Mouse (Mus musculus): ENCODE data around the gene Rps24. TPM values are rescaled to one million over a fixed set of nuclear protein-coding genes. Genes with fewer than 3 reads are reported as not detected.

Gene Rps24
- polyA plus RNA-seq, 1 experiment from 2014 or later: 613 TPM

DNA sequence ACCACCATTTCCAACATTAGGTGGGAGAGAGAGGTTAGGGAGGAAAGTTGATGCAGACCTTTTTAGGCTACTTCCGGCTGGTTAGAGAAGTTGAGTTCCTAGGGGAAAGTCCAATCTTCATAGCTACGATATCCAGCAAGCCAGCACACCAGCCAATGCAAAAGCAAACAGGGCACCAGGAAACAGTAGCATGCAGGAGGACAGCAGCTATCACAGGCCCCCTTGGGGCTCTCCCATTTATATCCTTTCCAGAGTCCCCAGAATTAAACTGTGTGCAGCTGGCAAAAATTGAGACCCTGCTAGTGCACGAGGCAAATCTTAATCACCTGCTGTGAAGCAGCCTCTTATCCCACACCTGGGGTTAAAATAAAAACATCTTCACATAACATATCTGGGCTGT lies 38.2 kb downstream of the Rps24 start:
- ATAC-seq (no peak), DNase-seq (no peak)
- no peak overlapping the region for H3K27ac ChIP-seq (ENCODE audit: low read depth)
- H3K36me3 ChIP-seq (replicated peaks; ENCODE audit: insufficient read depth, low read length): no peaks in the 10 kb centered on the region
- H3K4me3 ChIP-seq (ENCODE audit: low read depth, low read length): no peak overlapping the region
- H3K9ac ChIP-seq (replicated peaks): no peak overlapping the region
- no peaks in the 10 kb centered on the region for H3K4me1 ChIP-seq (ENCODE audit: insufficient read depth)
- WGBS (ENCODE audit: insufficient replicate concordance): 51% methylated on average over 3 of the region's 3 CpGs
- no peak overlapping the region for H3K4me2 ChIP-seq (ENCODE audit: low read depth, low read length)
- TF ChIP-seq CTCF (IDR thresholded peaks at IDR 0.05; ENCODE audit: low read depth): no peak
- TF ChIP-seq EP300 (IDR thresholded peaks at IDR 0.05; ENCODE audit: low read depth): no peak
- no peaks in the 10 kb centered on the region for H3K27me3 ChIP-seq (ENCODE audit: insufficient read depth, low read length)
- H3K9me3 ChIP-seq (ENCODE audit: low read length): no peaks in the 10 kb centered on the region

DNA sequence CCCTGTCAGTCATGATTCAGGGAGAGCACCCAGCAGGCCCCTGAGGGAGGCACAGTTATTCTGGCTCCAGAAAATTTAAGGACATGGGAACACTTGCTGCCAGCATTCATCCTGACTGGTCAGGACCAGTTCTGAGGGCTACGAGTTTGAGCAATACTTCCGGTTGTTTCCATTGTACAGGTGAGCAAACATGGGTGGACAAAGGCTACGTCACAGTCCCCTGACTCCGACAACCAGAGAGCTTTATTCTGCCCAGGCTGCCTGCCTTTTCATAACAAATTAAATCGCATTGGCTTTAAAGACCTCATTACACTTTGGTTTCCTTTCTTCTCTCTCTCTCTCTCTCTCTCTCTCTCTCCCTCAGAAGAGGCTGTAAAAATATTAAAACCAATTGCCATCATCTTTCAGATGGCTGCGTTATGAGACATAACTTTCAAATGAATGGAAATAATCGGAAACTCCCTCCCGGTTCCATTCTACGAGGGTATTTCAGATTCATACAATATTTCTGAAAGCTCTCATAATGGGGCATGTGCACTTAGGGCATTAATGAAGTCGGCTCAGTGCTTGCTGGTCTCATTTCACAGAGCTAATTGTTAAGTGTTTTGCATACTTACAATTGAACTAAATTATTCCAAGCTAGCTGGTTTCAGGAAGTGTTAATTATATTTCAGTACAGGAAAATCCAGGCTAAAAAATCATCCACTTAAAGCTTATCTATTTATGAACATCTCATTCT lies 38.9 kb downstream of the Rps24 start:
- Histone ChIP-seq H3K4me1 (ENCODE audit: insufficient read depth) (no peaks in the 10 kb centered on the region), H3K36me3 (replicated peaks; ENCODE audit: insufficient read depth, low read length) (no peaks in the 10 kb centered on the region), H3K27me3 (ENCODE audit: insufficient read depth, low read length) (no peaks in the 10 kb centered on the region), H3K27ac (ENCODE audit: low read depth) (no peak overlapping the region), H3K9me3 (ENCODE audit: low read length) (no peaks in the 10 kb centered on the region), H3K9ac (replicated peaks) (no peak overlapping the region), H3K4me3 (ENCODE audit: low read depth, low read length) (no peak overlapping the region), H3K4me2 (ENCODE audit: low read depth, low read length) (no peak overlapping the region)
- DNase-seq: no peak
- WGBS (ENCODE audit: insufficient replicate concordance): 66% methylated on average over 10 of the region's 10 CpGs
- TF ChIP-seq EP300 (IDR thresholded peaks at IDR 0.05; ENCODE audit: low read depth) (no peak), CTCF (IDR thresholded peaks at IDR 0.05; ENCODE audit: low read depth) (no peak)
- 0 out of 2 replicates have a peak, but pooled peaks have one; percentile 40 for ATAC-seq

DNA sequence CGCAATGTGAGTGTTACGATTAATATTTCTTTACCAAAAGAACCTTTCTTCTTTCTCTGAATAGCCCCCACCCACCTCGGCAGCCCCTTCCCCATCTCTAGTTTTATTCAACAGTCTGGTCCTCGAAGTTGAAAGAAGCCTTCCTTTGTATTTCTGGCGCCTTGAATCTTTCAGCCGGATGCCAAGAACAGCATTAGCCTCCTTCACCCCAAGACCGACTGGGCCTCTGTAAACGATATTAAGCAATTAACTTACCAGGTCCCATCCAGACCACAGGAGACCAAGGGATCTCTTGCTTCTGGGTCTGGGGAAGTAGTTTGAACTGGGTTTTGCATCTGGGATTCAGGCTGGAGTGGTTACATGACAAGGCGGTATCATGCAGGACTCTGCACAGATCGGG lies 39.5 kb downstream of the Rps24 start:
- H3K4me1 ChIP-seq (ENCODE audit: insufficient read depth): no peaks in the 10 kb centered on the region

DNA sequence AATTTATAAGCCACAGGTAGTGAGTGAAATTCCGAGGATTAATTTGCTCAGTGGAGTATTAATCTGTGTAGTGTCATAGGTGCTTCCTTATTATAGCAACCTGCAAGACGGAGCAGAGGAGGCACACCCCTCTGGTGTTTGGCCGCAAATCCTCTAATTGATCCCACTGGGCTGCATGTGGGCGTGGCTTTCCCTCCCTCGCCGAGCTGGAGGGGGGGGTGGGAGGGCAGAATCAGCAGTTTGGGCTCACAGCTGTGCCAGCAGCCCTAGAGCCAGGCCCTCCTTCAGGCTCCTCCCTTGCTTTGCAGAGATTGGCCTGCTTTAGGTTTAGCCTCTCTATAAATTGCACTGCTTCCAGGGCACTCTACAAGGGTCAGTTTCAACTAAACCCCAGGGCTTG lies 43.3 kb downstream of the Rps24 start:
- H3K4me1 ChIP-seq (ENCODE audit: insufficient read depth): no peaks in the 10 kb centered on the region
- H3K4me2 ChIP-seq (ENCODE audit: low read depth, low read length): no peak overlapping the region; the same call in 1 of the 2 replicates
- no peaks in the 10 kb centered on the region for H3K36me3 ChIP-seq (replicated peaks; ENCODE audit: insufficient read depth, low read length)
- TF ChIP-seq EP300 (IDR thresholded peaks at IDR 0.05; ENCODE audit: low read depth) (no peak), CTCF (IDR thresholded peaks at IDR 0.05; ENCODE audit: low read depth) (no peak)
- ATAC-seq (peak; percentile 58; the same call in 1 of the 2 replicates), DNase-seq (peak; percentile 44)
- 13% methylated on average over 6 of the region's 6 CpGs for WGBS (ENCODE audit: insufficient replicate concordance)
- H3K9me3 ChIP-seq (ENCODE audit: low read length): no peaks in the 10 kb centered on the region
- H3K9ac ChIP-seq (replicated peaks): no peak overlapping the region
- H3K27ac ChIP-seq (ENCODE audit: low read depth): no peak overlapping the region
- H3K27me3 ChIP-seq (ENCODE audit: insufficient read depth, low read length): no peaks in the 10 kb centered on the region
- H3K4me3 ChIP-seq (ENCODE audit: low read depth, low read length): no peak overlapping the region

More for the DNA sequence above, 39.5 kb downstream of the Rps24 start:
- DNase-seq (no peak), ATAC-seq (no peak)
- Histone ChIP-seq H3K36me3 (replicated peaks; ENCODE audit: insufficient read depth, low read length) (no peaks in the 10 kb centered on the region), H3K27ac (ENCODE audit: low read depth) (no peak overlapping the region), H3K9me3 (ENCODE audit: low read length) (no peaks in the 10 kb centered on the region), H3K27me3 (ENCODE audit: insufficient read depth, low read length) (no peaks in the 10 kb centered on the region), H3K9ac (replicated peaks) (no peak overlapping the region), H3K4me2 (ENCODE audit: low read depth, low read length) (no peak overlapping the region), H3K4me3 (ENCODE audit: low read depth, low read length) (no peak overlapping the region)
- WGBS (ENCODE audit: insufficient replicate concordance): 77% methylated on average over 10 of the region's 10 CpGs
- TF ChIP-seq EP300 (IDR thresholded peaks at IDR 0.05; ENCODE audit: low read depth) (no peak), CTCF (IDR thresholded peaks at IDR 0.05; ENCODE audit: low read depth) (no peak)

DNA sequence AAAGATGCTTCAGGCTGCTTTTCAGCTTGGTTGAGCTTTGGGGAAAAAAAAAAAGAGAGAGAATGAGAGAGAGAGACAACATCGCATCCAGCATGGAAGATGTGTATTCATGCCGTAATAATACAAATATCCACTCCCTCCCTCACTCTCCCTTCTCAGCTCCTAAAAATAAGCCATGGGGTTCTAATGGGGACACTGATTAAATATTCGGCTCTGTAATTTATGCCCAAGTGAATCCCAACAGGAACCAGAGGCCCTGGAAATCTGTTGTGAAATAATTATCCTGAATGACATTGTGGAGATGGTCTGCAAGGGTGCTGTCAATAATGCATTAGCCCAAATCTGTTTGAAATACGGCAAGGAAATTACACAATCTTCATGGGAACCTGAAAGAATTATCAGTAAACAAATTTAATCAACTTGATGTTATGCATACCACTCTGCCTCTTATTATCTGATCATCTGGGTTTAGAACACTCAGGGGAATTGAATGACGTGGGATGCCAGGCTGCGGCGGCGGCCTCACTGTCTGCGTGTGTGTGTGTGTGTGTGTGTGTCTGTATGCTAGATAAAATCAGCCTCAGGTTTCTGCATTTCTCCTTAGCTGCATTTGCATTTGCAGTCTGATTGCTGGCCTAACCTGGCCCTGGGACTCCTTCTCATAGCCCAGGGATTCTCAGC lies 48.1 kb downstream of the Rps24 start:
- Histone ChIP-seq H3K4me1 (ENCODE audit: insufficient read depth) (no peaks in the 10 kb centered on the region), H3K9ac (replicated peaks) (no peak overlapping the region), H3K4me2 (ENCODE audit: low read depth, low read length) (no peak overlapping the region), H3K9me3 (ENCODE audit: low read length) (no peaks in the 10 kb centered on the region), H3K27me3 (ENCODE audit: insufficient read depth, low read length) (no peaks in the 10 kb centered on the region), H3K36me3 (replicated peaks; ENCODE audit: insufficient read depth, low read length) (no peaks in the 10 kb centered on the region), H3K27ac (ENCODE audit: low read depth) (no peak overlapping the region), H3K4me3 (ENCODE audit: low read depth, low read length) (no peak overlapping the region)
- WGBS (ENCODE audit: insufficient replicate concordance): 77% methylated on average over 9 of the region's 9 CpGs
- TF ChIP-seq CTCF (IDR thresholded peaks at IDR 0.05; ENCODE audit: low read depth): no peak
- no peak for ATAC-seq
- no peak for DNase-seq

DNA sequence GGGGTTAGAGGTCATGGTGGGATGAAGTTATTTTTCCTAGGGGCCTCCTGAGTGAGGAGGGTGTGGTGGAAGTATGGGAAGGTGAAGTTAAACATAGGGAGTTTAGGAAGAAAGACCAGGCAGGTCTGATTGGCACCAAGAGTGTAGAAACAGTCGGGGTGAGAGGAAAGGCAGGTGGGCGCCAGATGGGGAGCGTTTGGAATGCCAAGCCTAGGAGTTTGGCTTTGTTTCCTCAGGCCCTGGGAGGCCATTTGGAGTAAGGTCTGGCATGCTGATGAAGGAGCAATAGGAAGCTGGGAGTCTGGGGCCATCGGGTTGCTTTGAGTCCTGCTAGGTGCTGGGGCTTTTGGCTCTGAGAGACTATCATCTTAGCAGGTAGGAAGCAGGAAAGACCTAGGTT lies 56.0 kb downstream of the Rps24 start:
- WGBS (ENCODE audit: insufficient replicate concordance): 75% methylated on average over 4 of the region's 4 CpGs
- H3K4me1 ChIP-seq (ENCODE audit: insufficient read depth): peaks cover 3% of the 10 kb centered on the region; the same call in 1 of the 2 replicates
- H3K9me3 ChIP-seq (ENCODE audit: low read length): no peaks in the 10 kb centered on the region; the same call in 1 of the 2 replicates
- no peaks in the 10 kb centered on the region for H3K27me3 ChIP-seq (ENCODE audit: insufficient read depth, low read length)
- H3K4me2 ChIP-seq (ENCODE audit: low read depth, low read length): no peak overlapping the region
- H3K27ac ChIP-seq (ENCODE audit: low read depth): no peak overlapping the region
- H3K9ac ChIP-seq (replicated peaks): no peak overlapping the region
- no peak overlapping the region for H3K4me3 ChIP-seq (ENCODE audit: low read depth, low read length)
- ATAC-seq (no peak), DNase-seq (no peak)
- H3K36me3 ChIP-seq (replicated peaks; ENCODE audit: insufficient read depth, low read length): no peaks in the 10 kb centered on the region
- no peak for TF ChIP-seq CTCF (IDR thresholded peaks at IDR 0.05; ENCODE audit: low read depth)
- TF ChIP-seq EP300 (IDR thresholded peaks at IDR 0.05; ENCODE audit: low read depth): no peak

Data from liver, postnatal 0 days (tissue).